Mouse (Mus musculus) liver, embryonic 15.5 days (tissue): ENCODE measurements around the gene Fam129b. TPM values are rescaled to one million over a fixed set of nuclear protein-coding genes. Genes with fewer than 3 reads are reported as not detected.

Experiments
- ATAC-seq: fragments of 200-750 bp; cut with Nextera tagmentation; 2 replicates; pipeline ENCODE4 v1.8.0; 2017; ENCODE audit warnings: moderate number of reproducible peaks, mild to moderate bottlenecking, moderate library complexity; ENCODE audit not compliant: insufficient read depth
- H3K27ac ChIP-seq: fragments of 300-500 bp; sonication (generic); replicated peaks from 2 replicates; pipeline ENCODE4 v1.5.1; 2015; ENCODE audit warnings: mild to moderate bottlenecking, inconsistent platforms
- H3K27me3 ChIP-seq: fragments of 300-500 bp; sonication (generic); 2 replicates; pipeline ENCODE4 v1.6.1; 2015; ENCODE audit warnings: mild to moderate bottlenecking, inconsistent platforms
- H3K36me3 ChIP-seq: fragments of 300-500 bp; sonication (generic); replicated peaks from 2 replicates; pipeline ENCODE4 v1.6.1; 2015; ENCODE audit warnings: moderate library complexity, mild to moderate bottlenecking, inconsistent platforms
- H3K4me1 ChIP-seq: fragments of 300-500 bp; sonication (generic); replicated peaks from 2 replicates; pipeline ENCODE4 v1.6.1; 2015; ENCODE audit warnings: inconsistent platforms
- H3K4me2 ChIP-seq: fragments of 300-500 bp; sonication (generic); 2 replicates; pipeline ENCODE4 v1.6.1; 2015; ENCODE audit warnings: moderate library complexity, mild to moderate bottlenecking, inconsistent platforms
- H3K4me3 ChIP-seq: fragments of 300-500 bp; sonication (generic); replicated peaks from 2 replicates; pipeline ENCODE4 v1.5.1; 2015; ENCODE audit warnings: mild to moderate bottlenecking, inconsistent platforms
- H3K9ac ChIP-seq: fragments of 300-500 bp; sonication (generic); 2 replicates; pipeline ENCODE4 v1.6.1; 2015; ENCODE audit warnings: moderate library complexity, mild to moderate bottlenecking, inconsistent platforms
- H3K9me3 ChIP-seq: fragments of 300-500 bp; sonication (generic); replicated peaks from 2 replicates; pipeline ENCODE4 v1.6.1; 2016; ENCODE audit warnings: inconsistent platforms
- WGBS: fragments of 180-500 bp; shearing (Covaris S2); methylation state at CpG from one replicate; pipeline ENCODE4 v1.1.7; 2015; ENCODE audit warnings: mixed read lengths; ENCODE audit not compliant: insufficient replicate concordance; 5-methylcytosine and 5-hydroxymethylcytosine counted together
- polyA plus RNA-seq: library from polyadenylated mRNA; unstranded; fragments of >200 nt; fragmentation: Nextera tagmentation; extraction: Ambion mirVana; gene quantifications from 2 replicates; pipeline ENCODE4 v1.2.1, GENCODE M21; 2015

Fam129b gene
- polyA plus RNA-seq, 1 experiment from 2014 or later, result 8.5 TPM

DNA sequence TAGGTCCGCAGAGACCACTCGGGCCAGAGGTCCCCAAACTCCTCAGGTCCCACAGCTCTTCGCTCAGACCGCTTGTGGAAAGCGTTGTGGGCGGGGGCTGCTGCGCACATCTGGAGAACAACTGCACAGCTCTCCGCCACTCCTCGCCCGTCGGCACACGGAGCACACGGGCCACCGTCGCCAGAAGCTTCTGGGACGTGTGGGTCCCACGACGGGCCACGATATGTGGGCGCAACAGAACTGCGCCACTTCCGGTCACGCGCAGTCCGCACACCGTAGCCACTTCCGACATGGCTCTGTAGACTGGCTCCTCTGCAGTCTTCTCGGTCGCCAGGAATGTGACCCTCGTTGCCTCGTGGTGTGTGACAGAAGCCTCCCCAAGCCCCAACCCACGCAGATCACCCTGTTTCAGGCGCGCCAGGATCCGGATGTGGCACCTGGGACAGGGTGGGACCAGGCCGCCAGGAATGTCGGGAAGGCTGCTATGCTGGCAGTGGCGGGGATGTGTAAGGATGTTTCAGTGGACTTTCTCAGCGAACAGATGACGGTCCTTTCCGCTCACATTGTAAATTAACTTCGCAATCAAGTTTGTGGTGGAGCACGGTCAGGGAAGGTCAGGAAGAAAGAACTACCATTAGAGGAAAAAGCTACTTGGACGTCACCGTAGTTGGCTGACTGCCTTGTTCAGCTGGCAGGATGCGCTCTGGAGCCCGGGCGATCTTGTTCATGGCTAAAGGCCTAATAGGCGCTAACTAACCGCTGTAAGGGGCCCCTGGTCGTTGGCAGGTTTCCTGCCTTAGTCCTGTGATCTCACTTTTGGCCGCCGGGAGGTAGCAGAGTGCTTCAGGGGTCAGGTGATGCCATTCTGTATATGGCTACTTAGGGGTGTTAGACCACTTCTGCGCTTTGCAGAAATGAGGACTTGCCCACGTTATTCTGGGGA lies 91.0 kb downstream of the Fam129b start:
- peak overlapping the region; percentile 88 for H3K4me2 ChIP-seq

GRCm38 (mm10) chr2:32968024-32968614 lies 92.2 kb downstream of the Fam129b start:
- 73% methylated on average over 9 of the region's 9 CpGs for WGBS
- no peak for ATAC-seq
- H3K9me3 ChIP-seq, result no peaks in the 10 kb centered on the region
- no peak overlapping the region for H3K9ac ChIP-seq
- peak overlapping the region; percentile 78; the same call in 1 of the 2 replicates for H3K4me3 ChIP-seq
- peaks cover 20% of the 10 kb centered on the region for H3K36me3 ChIP-seq
- no peaks in the 10 kb centered on the region for H3K27me3 ChIP-seq
- peaks cover 49% of the 10 kb centered on the region for H3K4me1 ChIP-seq
- no peak overlapping the region for H3K27ac ChIP-seq
- peak overlapping the region; percentile 88; the same call in 1 of the 2 replicates for H3K4me2 ChIP-seq

More for the DNA sequence above, 91.0 kb downstream of the Fam129b start:
- H3K9me3 ChIP-seq, result no peaks in the 10 kb centered on the region
- peak overlapping the region; percentile 78 for H3K4me3 ChIP-seq
- peak overlapping the region; percentile 72 for H3K9ac ChIP-seq
- H3K27ac ChIP-seq, result peak overlapping the region; percentile 90
- H3K4me1 ChIP-seq, result peaks cover 61% of the 10 kb centered on the region
- H3K36me3 ChIP-seq, result peaks cover 26% of the 10 kb centered on the region
- under 1% methylated on average over 55 of the region's 55 CpGs for WGBS
- peak; percentile 76 for ATAC-seq
- H3K27me3 ChIP-seq, result no peaks in the 10 kb centered on the region

DNA sequence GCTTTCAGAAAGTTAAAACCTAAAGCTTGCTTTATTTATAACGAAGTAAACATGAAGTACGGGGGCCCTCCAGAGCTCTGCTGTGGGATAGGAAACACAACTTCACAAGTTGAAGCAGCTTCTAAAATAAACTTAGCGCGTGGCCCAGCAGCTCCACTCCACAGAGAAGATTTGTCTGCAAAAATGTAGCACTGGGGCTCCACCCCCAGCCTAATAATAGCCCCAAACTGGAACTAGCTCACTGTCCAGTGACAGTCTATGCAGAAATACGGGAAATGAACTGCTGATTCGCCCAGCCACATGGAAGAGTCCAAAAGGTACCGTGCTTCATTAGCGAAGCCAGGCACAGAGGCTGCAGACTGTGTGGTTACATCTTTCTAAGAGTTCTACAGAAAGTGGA lies 93.4 kb downstream of the Fam129b start:
- H3K27me3 ChIP-seq, result no peaks in the 10 kb centered on the region
- no peak for ATAC-seq
- no peak overlapping the region for H3K4me2 ChIP-seq
- peaks cover 8% of the 10 kb centered on the region for H3K36me3 ChIP-seq
- peaks cover 37% of the 10 kb centered on the region for H3K4me1 ChIP-seq
- 62% methylated on average over 8 of the region's 8 CpGs for WGBS
- H3K4me3 ChIP-seq, result no peak overlapping the region
- H3K9ac ChIP-seq, result no peak overlapping the region
- H3K9me3 ChIP-seq, result no peaks in the 10 kb centered on the region
- H3K27ac ChIP-seq, result no peak overlapping the region

GRCm38 (mm10) chr2:32971235-32971634 lies 95.3 kb downstream of the Fam129b start:
- H3K4me3 ChIP-seq, result no peak overlapping the region
- no peak for ATAC-seq
- no peaks in the 10 kb centered on the region for H3K9me3 ChIP-seq
- no peaks in the 10 kb centered on the region for H3K27me3 ChIP-seq
- H3K4me2 ChIP-seq, result no peak overlapping the region
- WGBS, result 72% methylated on average over 9 of the region's 9 CpGs
- H3K4me1 ChIP-seq, result peaks cover 21% of the 10 kb centered on the region
- no peak overlapping the region for H3K9ac ChIP-seq
- no peak overlapping the region for H3K27ac ChIP-seq
- H3K36me3 ChIP-seq, result no peaks in the 10 kb centered on the region

- WGBS, result 82% methylated on average over 8 of the region's 8 CpGs
- H3K27ac ChIP-seq, result no peak overlapping the region
- no peaks in the 10 kb centered on the region for H3K9me3 ChIP-seq
- H3K9ac ChIP-seq, result no peak overlapping the region
- peaks cover 19% of the 10 kb centered on the region for H3K4me1 ChIP-seq
- no peak for ATAC-seq
- H3K4me2 ChIP-seq, result no peak overlapping the region
- H3K4me3 ChIP-seq, result no peak overlapping the region
- H3K27me3 ChIP-seq, result no peaks in the 10 kb centered on the region
- no peaks in the 10 kb centered on the region for H3K36me3 ChIP-seq
Observed at GRCm38 (mm10) chr2:32974216-32974615, 98.3 kb downstream of the Fam129b start.

Other genes with a start within 250 kb of the Fam129b start
- 23.5 and 29.5 TPM in 2 replicates for gene Eng, start 229.5 kb upstream of the Fam129b start, polyA plus RNA-seq
- gene Fpgs, start 172.0 kb upstream of the Fam129b start, polyA plus RNA-seq, result 41.2 and 51.2 TPM in 2 replicates
- gene Cdk9, start 163.0 kb upstream of the Fam129b start, polyA plus RNA-seq, result 48.3 and 49.6 TPM in 2 replicates
- gene Sh2d3c, start 155.1 kb upstream of the Fam129b start, polyA plus RNA-seq, result 7.0 and 8.3 TPM in 2 replicates
- not detected in 2 replicates for gene 6330409D20Rik, start 135.1 kb upstream of the Fam129b start, polyA plus RNA-seq
- 24.7 and 27.7 TPM in 2 replicates for gene Tor2a, start 118.9 kb upstream of the Fam129b start, polyA plus RNA-seq
- 0.13 TPM in 1 of 2 replicates, not detected in the other for gene Ttc16, start 100.5 kb upstream of the Fam129b start, polyA plus RNA-seq
- gene Ptrh1, start 100.3 kb upstream of the Fam129b start, polyA plus RNA-seq, result 1.5 and 1.8 TPM in 2 replicates
- gene Cfap157, start 91.7 kb upstream of the Fam129b start, polyA plus RNA-seq, result not detected in 2 replicates
- gene Stxbp1, start 28.9 kb upstream of the Fam129b start, polyA plus RNA-seq, result 2.4 and 2.5 TPM in 2 replicates
- gene Rpl12, start 85.4 kb downstream of the Fam129b start, polyA plus RNA-seq, result 79.8 and 80.2 TPM in 2 replicates
- gene Lrsam1, start 85.5 kb downstream of the Fam129b start, polyA plus RNA-seq, result 2.0 and 2.5 TPM in 2 replicates
- 9.1 and 10.4 TPM in 2 replicates for gene Slc2a8, start 106.0 kb downstream of the Fam129b start, polyA plus RNA-seq